Mouse (Mus musculus) CD4-positive naive resting alpha-beta T cell, adult 76 days (primary cell): Measurements from ENCODE around the gene Cdk6. TPM values are rescaled to one million over a fixed set of nuclear protein-coding genes. Genes with fewer than 3 reads are reported as not detected.

ENCODE experiments used
- total RNA-seq: library from RNA; stranded (reverse); gene quantifications from one replicate; pipeline ENCODE4 v1.2.4, GENCODE M21; 2023

The Cdk6 gene
- 25.1 TPM for total RNA-seq

GRCm38 (mm10) chr5:3341111-3341911 is at the start of gene Cdk6:
TSS of gene Cdk6 (plus strand) at chr5:3341485.

GRCm38 (mm10) chr5:3543629-3544479 is 202.6 kb downstream of the Cdk6 start, which contains the start of gene Fam133b:
TSS of gene Fam133b (plus strand) at chr5:3543833.

GRCm38 (mm10) chr5:3571266-3571665 is 230.0 kb downstream of the Cdk6 start, which contains the start of gene 1700109H08Rik:
TSS of gene 1700109H08Rik (plus strand) at chr5:3571566.

Other genes starting within 250 kb of the Cdk6 start
- 119 TPM for gene Fam133b, start 202.3 kb downstream of the Cdk6 start, total RNA-seq
- gene 1700109H08Rik, start 230.1 kb downstream of the Cdk6 start, total RNA-seq, result 36.9 TPM